Mouse (Mus musculus) bone marrow macrophage, adult 2 months (primary cell): Measurements from ENCODE around the gene Prcp. TPM values are rescaled to one million over a fixed set of nuclear protein-coding genes. Genes with fewer than 3 reads are reported as not detected.
"Not testable (repeated sequence)": the region's sequence is repeated elsewhere in the genome, so short reads cannot be mapped to it uniquely, and the experiment has no call there.

ENCODE experiments used
- H3K27ac ChIP-seq: 2 replicates; pipeline ENCODE4 v1.5.1; 2012; ENCODE audit warnings: low read depth, low read length; ENCODE audit not compliant: insufficient read depth
- H3K4me1 ChIP-seq: 2 replicates; pipeline ENCODE4 v1.6.1; 2012; ENCODE audit warnings: low read length; ENCODE audit not compliant: control insufficient read depth, insufficient read depth
- H3K4me3 ChIP-seq: 2 replicates; pipeline ENCODE4 v1.5.1; 2012; ENCODE audit warnings: mild to moderate bottlenecking, low read length, moderate library complexity; ENCODE audit not compliant: insufficient read depth
- CTCF ChIP-seq: IDR thresholded peaks from 2 replicates; pipeline ENCODE4 v1.5.1; 2012; ENCODE audit warnings: low read depth, mild to moderate bottlenecking, low read length, moderate library complexity
- POLR2A ChIP-seq: IDR thresholded peaks from 2 replicates; pipeline ENCODE4 v1.6.1; 2012; ENCODE audit warnings: mild to moderate bottlenecking, low read depth, low read length, borderline replicate concordance
- polyA plus RNA-seq: library from polyadenylated mRNA; stranded (reverse); fragments of >200 nt; gene quantifications from 2 replicates; pipeline ENCODE4 v1.2.4, GENCODE M21; 2012; ENCODE audit not compliant: missing spikeins, insufficient read depth, insufficient read length

Gene Prcp
- polyA plus RNA-seq, 1 experiment = 146 TPM

DNA sequence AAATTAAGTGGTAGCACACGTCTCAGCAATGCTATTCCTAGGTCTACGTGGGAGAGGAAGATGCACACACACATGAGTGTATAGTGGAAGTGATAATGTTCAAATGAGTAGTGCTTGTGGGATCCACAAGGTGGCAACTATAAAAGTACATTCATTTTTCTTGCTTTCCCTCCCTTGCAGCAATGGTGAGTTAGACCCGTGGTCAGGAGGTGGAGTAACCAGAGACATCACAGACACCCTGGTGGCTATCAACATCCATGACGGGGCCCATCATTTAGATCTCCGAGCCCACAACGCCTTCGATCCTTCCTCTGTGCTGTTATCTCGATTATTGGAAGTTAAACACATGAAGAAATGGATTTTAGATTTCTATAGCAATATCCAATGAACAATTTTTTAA lies 58.5 kb downstream of the Prcp start:
- H3K27ac ChIP-seq = no peak overlapping the region
- TF ChIP-seq POLR2A = no peak
- no peak for TF ChIP-seq CTCF
- H3K4me3 ChIP-seq = no peak overlapping the region

DNA sequence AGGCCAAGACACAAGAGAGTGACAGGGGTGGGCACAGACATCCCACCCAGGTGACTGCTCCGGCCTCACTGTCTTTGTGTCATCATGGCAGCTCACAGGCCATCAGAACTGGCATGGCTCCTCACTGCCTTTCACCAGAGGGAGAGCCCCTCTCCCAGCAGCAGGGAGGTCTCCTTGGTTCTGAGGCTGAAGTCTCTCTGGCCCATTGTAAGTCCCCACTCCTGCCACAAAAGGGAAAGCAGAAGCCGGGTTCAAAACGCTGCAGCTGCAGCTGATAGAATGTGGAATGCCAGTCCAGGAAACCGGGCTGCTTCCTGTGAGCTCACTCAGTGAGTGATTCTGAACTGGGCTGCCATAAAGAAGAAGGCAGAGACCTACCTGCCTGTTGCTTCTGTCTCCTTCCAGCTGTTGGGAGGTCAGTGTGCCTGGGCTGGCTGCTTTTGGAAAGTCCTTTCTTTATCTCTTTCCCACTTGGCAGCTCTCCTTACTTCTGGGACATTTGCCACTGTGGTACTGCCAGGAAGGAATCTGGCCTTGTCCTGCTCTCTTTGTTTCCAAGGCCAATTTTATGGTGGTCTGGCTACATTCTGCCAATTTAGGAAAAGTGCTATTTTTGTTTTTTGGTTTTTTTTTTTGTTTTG lies 59.2 kb downstream of the Prcp start:
- H3K4me1 ChIP-seq, H3K27ac ChIP-seq, H3K4me3 ChIP-seq: not testable (repeated sequence)

More for the DNA sequence above, 58.5 kb downstream of the Prcp start:
- no peaks in the 10 kb centered on the region for H3K4me1 ChIP-seq

DNA sequence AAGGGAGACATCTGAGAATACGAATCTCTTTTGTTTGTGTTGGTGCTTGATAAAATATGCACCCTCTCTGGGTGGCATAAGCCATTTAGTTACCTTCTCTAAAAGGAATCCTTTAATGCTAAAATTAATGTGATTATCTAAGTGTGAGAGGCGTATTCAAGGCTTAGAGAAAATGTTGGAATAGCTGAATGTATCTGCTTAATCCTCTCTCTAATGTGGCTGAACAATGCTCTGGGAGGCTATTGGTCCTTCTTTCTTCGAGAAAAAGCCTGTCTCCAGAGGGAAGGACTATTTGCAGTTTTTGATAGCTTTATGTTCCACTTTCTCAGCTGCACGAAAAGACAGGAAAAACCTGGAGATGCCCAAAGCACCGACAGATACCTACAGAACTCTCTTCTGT lies 62.5 kb downstream of the Prcp start:
- Histone ChIP-seq H3K4me1 (no peaks in the 10 kb centered on the region), H3K27ac (no peak overlapping the region), H3K4me3 (no peak overlapping the region)
- TF ChIP-seq POLR2A (no peak), CTCF (no peak)

DNA sequence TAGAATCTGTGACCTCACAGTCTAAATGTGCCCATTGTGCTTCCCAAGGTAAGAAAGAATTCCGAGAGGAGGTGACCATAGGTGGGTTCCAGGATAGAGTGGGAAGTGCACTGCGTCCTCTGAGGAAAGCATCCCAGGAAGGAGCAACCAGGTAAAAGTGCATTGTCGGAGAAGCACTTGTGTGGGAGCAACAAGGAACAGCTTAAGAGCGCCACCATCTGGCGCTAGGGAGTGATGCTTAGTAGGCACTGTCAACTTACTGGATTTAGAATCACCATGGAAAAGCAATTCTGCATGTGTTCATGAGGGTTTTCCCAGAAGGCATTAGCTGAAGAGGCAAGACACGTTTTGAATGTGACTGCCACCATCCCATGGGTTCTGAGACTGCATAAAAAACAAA lies 63.7 kb downstream of the Prcp start:
- Histone ChIP-seq H3K27ac (no peak overlapping the region), H3K4me3 (no peak overlapping the region), H3K4me1 (no peaks in the 10 kb centered on the region)
- TF ChIP-seq CTCF (peak; percentile 47; the same call in 1 of the 2 replicates), POLR2A (no peak)

DNA sequence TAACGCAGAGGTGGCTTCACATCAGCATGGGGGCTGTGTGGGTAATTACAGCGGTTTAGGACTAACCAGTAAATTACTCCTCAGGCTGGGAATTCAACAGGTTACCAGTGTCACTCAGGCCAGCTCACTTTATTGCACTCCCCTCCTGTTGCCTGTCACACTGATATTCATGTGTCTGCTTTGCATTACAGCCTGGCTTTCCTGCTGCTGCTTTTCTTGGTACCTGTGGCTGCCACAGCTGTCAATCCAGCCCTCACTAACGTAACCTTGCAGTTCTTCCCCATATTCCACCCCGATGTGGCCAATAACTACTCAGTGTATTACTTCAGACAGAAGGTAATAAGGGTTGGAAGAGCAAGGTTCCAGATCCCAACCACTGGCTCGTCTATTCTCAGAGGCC lies 65.5 kb downstream of the Prcp start:
- no peak overlapping the region for H3K27ac ChIP-seq
- TF ChIP-seq CTCF = no peak
- no peak for TF ChIP-seq POLR2A
- H3K4me3 ChIP-seq = no peak overlapping the region
- H3K4me1 ChIP-seq = no peaks in the 10 kb centered on the region

DNA sequence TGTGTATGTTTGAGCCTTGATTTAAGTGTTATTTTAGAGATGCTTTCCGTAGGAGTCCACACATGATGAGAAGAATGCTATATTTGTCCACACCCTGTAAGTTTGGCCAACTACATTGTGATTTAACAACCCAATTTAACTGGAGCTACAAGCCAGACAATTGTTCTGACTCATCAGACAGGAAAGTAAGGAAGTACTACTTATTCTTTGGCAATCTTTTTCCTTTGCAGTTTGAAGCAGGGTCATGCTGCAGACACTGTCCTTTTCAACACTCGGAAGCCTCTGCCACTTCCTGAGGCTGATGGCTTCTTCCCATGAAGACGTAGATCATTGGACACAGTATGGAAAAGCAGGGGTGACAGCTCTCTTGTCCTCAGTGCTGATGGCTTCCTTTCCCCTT lies 76.5 kb downstream of the Prcp start:
- Histone ChIP-seq H3K27ac (no peak overlapping the region), H3K4me1 (0 out of 2 replicates have a peak, but pooled peaks cover 2% of the 10 kb centered on the region), H3K4me3 (no peak overlapping the region)
- TF ChIP-seq POLR2A = no peak
- TF ChIP-seq CTCF = no peak

DNA sequence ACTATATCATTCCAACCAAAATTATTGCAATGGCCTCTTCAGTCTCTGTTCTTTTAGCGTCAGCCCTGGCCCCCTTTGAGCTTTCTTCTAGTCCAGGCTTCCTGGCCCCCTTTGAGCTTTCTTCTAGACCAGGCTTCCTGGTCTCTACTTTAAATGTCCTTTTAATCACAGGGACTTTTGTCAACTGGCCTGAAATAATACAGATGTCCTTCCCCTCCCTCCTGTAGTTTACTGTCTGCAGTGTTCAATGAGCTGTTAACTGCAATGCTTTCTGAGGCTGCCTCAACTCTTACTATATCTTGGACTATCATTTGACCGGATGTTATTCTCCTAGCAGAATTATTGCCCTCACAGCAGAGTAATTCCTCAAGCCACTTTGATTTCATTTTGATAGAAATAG lies 77.9 kb downstream of the Prcp start:
- Histone ChIP-seq H3K4me3 (no peak overlapping the region), H3K27ac (no peak overlapping the region), H3K4me1 (0 out of 2 replicates have a peak, but pooled peaks cover 2% of the 10 kb centered on the region)
- no peak for TF ChIP-seq CTCF
- TF ChIP-seq POLR2A = no peak

DNA sequence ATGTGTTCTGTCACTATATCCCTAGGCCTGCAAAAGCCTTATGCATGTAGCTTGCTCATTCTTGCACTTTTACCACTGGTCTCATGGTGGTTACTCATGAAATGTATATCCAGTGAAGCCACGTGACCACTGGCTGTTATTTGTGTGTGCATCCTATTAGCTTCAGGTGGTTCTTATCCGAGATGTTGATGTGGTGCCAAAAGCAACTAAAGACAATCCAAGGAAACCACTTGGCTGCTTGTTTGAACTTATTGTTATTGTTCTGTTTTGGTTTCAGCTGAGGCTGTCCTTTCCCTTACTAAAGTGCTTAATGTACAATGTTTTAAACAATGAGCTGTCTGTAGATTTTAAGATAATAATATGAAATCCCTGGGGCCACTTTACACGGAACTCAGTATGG lies 85.5 kb downstream of the Prcp start:
- no peak overlapping the region for H3K4me3 ChIP-seq
- H3K27ac ChIP-seq = no peak overlapping the region
- TF ChIP-seq POLR2A (no peak), CTCF (no peak)
- H3K4me1 ChIP-seq = no peaks in the 10 kb centered on the region

DNA sequence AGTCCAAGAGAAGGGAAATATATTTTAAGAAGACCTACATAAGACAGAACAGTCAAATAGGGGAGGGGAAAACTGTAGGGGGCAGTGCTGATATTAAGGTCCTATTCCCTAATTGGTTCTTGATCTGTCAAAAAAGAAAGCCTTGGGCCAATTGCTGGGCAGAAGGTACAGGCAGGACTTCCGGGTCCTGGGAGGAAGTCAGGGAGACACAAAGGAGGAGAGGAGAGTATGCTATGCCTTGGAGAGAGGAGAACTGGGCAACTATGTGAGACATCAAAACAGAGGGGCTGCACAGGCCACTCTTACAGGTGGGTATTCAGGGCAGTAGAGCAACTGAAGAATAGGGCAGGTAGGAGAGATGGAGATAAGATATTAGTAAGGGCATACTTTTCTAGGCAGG lies 87.6 kb downstream of the Prcp start:
- Histone ChIP-seq H3K27ac (no peak overlapping the region), H3K4me1 (no peaks in the 10 kb centered on the region), H3K4me3 (peak overlapping the region; percentile 23; the same call in 1 of the 2 replicates)
- TF ChIP-seq CTCF (no peak), POLR2A (no peak)

DNA sequence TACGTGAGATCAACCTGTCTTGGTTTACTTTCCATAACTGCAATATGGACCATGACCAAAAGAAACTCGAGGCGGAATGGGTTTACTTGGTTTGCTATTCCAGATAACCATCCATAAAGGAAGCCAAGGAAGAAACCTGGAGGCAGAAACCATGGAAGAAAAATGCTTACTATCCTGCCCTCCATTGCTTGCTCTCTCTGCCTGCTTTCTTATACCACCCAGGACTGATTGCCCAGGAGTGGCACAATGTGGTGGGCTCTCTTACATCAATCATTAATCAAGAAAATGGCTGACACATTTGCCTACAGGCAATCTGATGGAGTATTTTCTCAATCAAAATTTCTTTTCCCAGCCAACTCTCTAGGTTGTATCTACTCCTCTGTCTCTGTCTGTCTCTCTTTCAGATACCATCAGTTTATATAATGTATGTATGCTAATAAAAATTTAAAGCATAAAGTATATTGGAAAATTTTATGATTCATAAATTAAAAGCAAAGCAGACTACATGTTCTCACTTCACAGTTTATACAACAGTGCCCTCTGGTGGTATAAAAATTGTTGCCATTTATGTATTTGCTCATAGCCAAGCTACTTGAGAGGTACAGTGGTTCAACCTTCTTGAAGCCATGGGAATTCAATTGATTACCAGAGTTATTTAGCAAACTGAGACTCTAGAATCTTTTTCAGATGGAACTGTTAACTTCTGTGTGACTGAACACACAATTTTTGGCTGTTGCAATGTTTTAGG lies 90.7 kb downstream of the Prcp start:
- no peak overlapping the region for H3K27ac ChIP-seq
- TF ChIP-seq CTCF = no peak
- TF ChIP-seq POLR2A = no peak
- no peak overlapping the region for H3K4me3 ChIP-seq
- H3K4me1 ChIP-seq = no peaks in the 10 kb centered on the region
